Mouse (Mus musculus) embryonic fibroblast, embryonic 13.5 days (primary cell): ENCODE measurements around the gene Fbxl12.

Experiments used
- CTCF ChIP-seq: IDR thresholded peaks from 2 replicates; pipeline ENCODE4 v1.5.1; 2011; ENCODE audit warnings: mild to moderate bottlenecking, control low read depth, low read length, moderate library complexity, borderline replicate concordance; ENCODE audit not compliant: insufficient read depth
- POLR2A ChIP-seq: IDR thresholded peaks from 2 replicates; pipeline ENCODE4 v1.6.1; 2011; ENCODE audit warnings: low read depth, mild to moderate bottlenecking, control low read depth, low read length, moderate library complexity

DNA sequence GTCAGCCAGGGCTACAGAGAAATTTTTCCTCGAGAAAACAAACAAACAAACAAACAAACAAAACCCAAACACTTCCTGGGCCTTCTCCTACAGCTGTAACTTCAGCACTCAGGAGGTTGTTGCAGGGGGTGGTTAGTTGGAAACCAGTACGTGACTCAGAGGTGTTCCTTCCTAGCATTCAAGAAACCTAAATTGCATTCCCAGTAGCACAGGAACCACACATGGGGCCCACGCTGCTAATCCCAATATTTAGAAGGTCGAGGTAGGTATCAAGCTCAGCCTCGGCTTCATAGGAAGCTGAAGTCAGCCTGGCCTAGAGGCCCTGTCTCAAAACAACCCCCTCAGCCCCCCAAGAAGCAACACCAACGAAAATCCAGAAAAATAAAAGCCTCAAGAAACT, 3.1 kb downstream of the Fbxl12 start:
- TF ChIP-seq CTCF (no peak), POLR2A (no peak)
